In the genomic region with DNA sequence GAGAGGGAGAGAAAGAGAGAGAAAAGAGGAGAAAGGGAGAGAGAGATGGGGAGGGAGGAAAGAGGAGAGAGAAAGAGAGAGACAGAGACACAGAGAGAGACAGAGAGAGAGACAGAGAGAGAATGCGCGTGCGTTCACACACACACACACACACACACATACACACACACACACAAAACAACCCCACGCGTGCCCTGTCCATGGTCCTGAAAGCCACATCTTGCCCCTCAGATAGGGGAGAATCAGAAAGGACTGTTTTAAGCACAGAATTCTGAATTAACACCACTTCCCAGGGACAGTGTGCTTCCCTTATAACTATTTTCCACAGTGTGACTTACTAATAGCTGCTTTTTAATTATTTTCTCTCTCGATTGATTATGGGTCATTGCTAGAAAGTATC, we compare ENCODE assay signal across 12 mouse cellular contexts.
DNase-seq lines count a peak whose midpoint lies in the region; ATAC-seq lines count a peak whose summit lies in the region.
"Had no signal": no experiment of that assay in that cellular context is flagged by ENCODE, and none has a peak within 500 bp of the region (broad histone marks: within the 10 kb centered on the region; RNA-seq: fewer than 3 reads in every experiment).

No protein-coding gene starts in this region.

- no peak overlapping the region for H3K9ac ChIP-seq in kidney, embryonic 15.5 days
- H3K9ac ChIP-seq: embryonic facial prominence, embryonic 15.5 days; heart, embryonic 15.5 days had no signal

- H3K27ac ChIP-seq in kidney, embryonic 15.5 days: no peak overlapping the region
- H3K27ac ChIP-seq: embryonic facial prominence, embryonic 15.5 days; heart, embryonic 15.5 days had no signal

- H3K27me3 ChIP-seq in kidney, embryonic 15.5 days: no peaks in the 10 kb centered on the region
- H3K27me3 ChIP-seq: embryonic facial prominence, embryonic 15.5 days; heart, embryonic 15.5 days had no signal

- H3K4me1 ChIP-seq in kidney, embryonic 15.5 days: no peaks in the 10 kb centered on the region
- H3K4me1 ChIP-seq: embryonic facial prominence, embryonic 15.5 days; heart, embryonic 15.5 days had no signal

- H3K36me3 ChIP-seq in kidney, embryonic 15.5 days: no peaks in the 10 kb centered on the region
- H3K36me3 ChIP-seq: embryonic facial prominence, embryonic 15.5 days; G1E; heart, embryonic 15.5 days had no signal

- ATAC-seq in kidney, embryonic 15.5 days (replicated peaks; ENCODE audit: low FRiP score): no peak

- 49% methylated on average over 6 of the region's 6 CpGs for WGBS in kidney, embryonic 15.5 days

- H3K4me2 ChIP-seq in kidney, embryonic 15.5 days: no peak overlapping the region
- H3K4me2 ChIP-seq: embryonic facial prominence, embryonic 15.5 days; heart, embryonic 15.5 days had no signal

- H3K4me3 ChIP-seq in kidney, embryonic 15.5 days (replicated peaks): no peak overlapping the region
- H3K4me3 ChIP-seq: embryonic facial prominence, embryonic 15.5 days; heart, embryonic 15.5 days had no signal

- H3K9me3 ChIP-seq in kidney, embryonic 15.5 days (replicated peaks): no peaks in the 10 kb centered on the region
- H3K9me3 ChIP-seq: embryonic facial prominence, embryonic 15.5 days; G1E; heart, embryonic 15.5 days had no signal

- DNase-seq in kidney, postnatal 14 days: peak; percentile 14
- peak; percentile 51 for DNase-seq in thymus, postnatal 4 days
- no peak for DNase-seq in thymus, adult 18-20 months
- peak; percentile 50 for DNase-seq in embryo, embryonic 9.5 days (ENCODE audit: extremely low spot score)
- no peak for DNase-seq in spleen, postnatal 4 days (ENCODE audit: low spot score in 2 of 2)
- no peak for DNase-seq in cerebellum, adult 9-11 months
- DNase-seq: kidney, adult 18-20 months; right cerebral cortex, postnatal 4 days had no signal

Comparison
In these comparisons a context has a peak if more than half of its experiments do, and no peak if none do; other contexts are left out.
1. DNase-seq: peak in kidney, postnatal 14 days (single experiment), thymus, postnatal 4 days (single experiment) and embryo, embryonic 9.5 days (single experiment); none in thymus, adult 18-20 months (0 of 2), spleen, postnatal 4 days (0 of 2) and cerebellum, adult 9-11 months (single experiment).